Mouse (Mus musculus) cerebellum, postnatal 14 days (tissue): ENCODE measurements around the gene Gm10271.

Experiments used
- DNase-seq, 2 experiments: peaks; one replicate each; pipeline ENCODE4 v3.0.0; 2021; ENCODE audit warnings: mixed read lengths in 2 of 2

Gm10271 gene

GRCm38 (mm10) chr10:116977858-116978257 is 5.4 kb upstream of the Gm10271 start:
- no peak for DNase-seq

GRCm38 (mm10) chr10:116977455-116977854 is 5.0 kb upstream of the Gm10271 start:
- DNase-seq: no peak

GRCm38 (mm10) chr10:116968741-116969140 is 3.7 kb downstream of the Gm10271 start:
- DNase-seq: peak; percentile 55 to 62

GRCm38 (mm10) chr10:116966065-116966464 is 6.3 kb downstream of the Gm10271 start:
- no peak for DNase-seq

GRCm38 (mm10) chr10:116965297-116965696 is 7.1 kb downstream of the Gm10271 start:
- no peak for DNase-seq

- DNase-seq: no peak
Observed at GRCm38 (mm10) chr10:116964571-116964970, 7.8 kb downstream of the Gm10271 start.

GRCm38 (mm10) chr10:116964084-116964483 is 8.3 kb downstream of the Gm10271 start:
- DNase-seq: no peak

- peak in 1 of 2 experiments; percentile 18 for DNase-seq
Observed at GRCm38 (mm10) chr10:116962803-116963202, 9.6 kb downstream of the Gm10271 start.

GRCm38 (mm10) chr10:116962152-116962551 is 10.3 kb downstream of the Gm10271 start:
- DNase-seq: no peak

GRCm38 (mm10) chr10:116957867-116958551 is 14.4 kb downstream of the Gm10271 start:
- no peak for DNase-seq

GRCm38 (mm10) chr10:116956483-116957158 is 15.8 kb downstream of the Gm10271 start:
- no peak for DNase-seq

- DNase-seq: no peak
Observed at GRCm38 (mm10) chr10:116955191-116955590, 17.2 kb downstream of the Gm10271 start.

GRCm38 (mm10) chr10:116950886-116951285 is 21.5 kb downstream of the Gm10271 start:
- DNase-seq: no peak

GRCm38 (mm10) chr10:116950009-116950769 is 22.2 kb downstream of the Gm10271 start, which contains the start of gene Rab3ip:
Gene Rab3ip (minus strand): TSS chr10:116950769.
- peak; percentile 97 for DNase-seq

GRCm38 (mm10) chr10:116949111-116950008 is 23.0 kb downstream of the Gm10271 start:
- DNase-seq: peak; percentile 51 to 58

- no peak for DNase-seq
Observed at GRCm38 (mm10) chr10:116948414-116948813, 24.0 kb downstream of the Gm10271 start.

GRCm38 (mm10) chr10:116944940-116945339 is 27.5 kb downstream of the Gm10271 start:
- DNase-seq: no peak

- DNase-seq: no peak
Observed at GRCm38 (mm10) chr10:116944144-116944543, 28.3 kb downstream of the Gm10271 start.

GRCm38 (mm10) chr10:116943025-116943424 is 29.4 kb downstream of the Gm10271 start:
- DNase-seq: peak in 1 of 2 experiments; percentile 69

GRCm38 (mm10) chr10:116935028-116935427 is 37.4 kb downstream of the Gm10271 start:
- DNase-seq: no peak

GRCm38 (mm10) chr10:116933794-116934193 is 38.6 kb downstream of the Gm10271 start:
- no peak for DNase-seq

GRCm38 (mm10) chr10:116932418-116932817 is 40.0 kb downstream of the Gm10271 start:
- no peak for DNase-seq
